Mouse (Mus musculus) splenic B cell, adult 2 months (primary cell): Measurements from ENCODE around the gene Ddx43.

Experiments used
- DNase-seq: peaks from one replicate; pipeline ENCODE4 v3.0.0-alpha.2; 2011; ENCODE audit warnings: low read depth, low spot score
- H3K27me3 ChIP-seq: 2 replicates; pipeline ENCODE4 v1.6.1; 2012; ENCODE audit warnings: mild to moderate bottlenecking, low read length, moderate library complexity, mixed read lengths; ENCODE audit not compliant: control insufficient read depth, poor library complexity, insufficient read depth, severe bottlenecking
- H3K36me3 ChIP-seq: 2 replicates; pipeline ENCODE4 v1.6.1; 2012; ENCODE audit warnings: mild to moderate bottlenecking, low read length, moderate library complexity, mixed read lengths; ENCODE audit not compliant: control insufficient read depth, poor library complexity, insufficient read depth, severe bottlenecking

Ddx43 gene

GRCm38 (mm10) chr9:78393741-78394140, 1.8 kb upstream of the Ddx43 start:
- Histone ChIP-seq H3K27me3 (peaks cover 4% of the 10 kb centered on the region; the same call in 1 of the 2 replicates), H3K36me3 (no peaks in the 10 kb centered on the region)
- no peak for DNase-seq

GRCm38 (mm10) chr9:78394602-78395001, 975 bp upstream of the Ddx43 start:
- Histone ChIP-seq H3K27me3 (peaks cover 4% of the 10 kb centered on the region; the same call in 1 of the 2 replicates), H3K36me3 (no peaks in the 10 kb centered on the region)
- no peak for DNase-seq

GRCm38 (mm10) chr9:78395244-78395629, 340 bp upstream of the Ddx43 start:
- Histone ChIP-seq H3K36me3 (no peaks in the 10 kb centered on the region), H3K27me3 (peaks cover 4% of the 10 kb centered on the region; the same call in 1 of the 2 replicates)
- DNase-seq, result no peak

GRCm38 (mm10) chr9:78396517-78396916, 940 bp downstream of the Ddx43 start:
- H3K36me3 ChIP-seq, result no peaks in the 10 kb centered on the region
- H3K27me3 ChIP-seq, result peaks cover 4% of the 10 kb centered on the region; the same call in 1 of the 2 replicates
- no peak for DNase-seq

GRCm38 (mm10) chr9:78400570-78400969, 5.0 kb downstream of the Ddx43 start:
- H3K36me3 ChIP-seq, result no peaks in the 10 kb centered on the region
- DNase-seq, result no peak
- peaks cover 3% of the 10 kb centered on the region; the same call in 1 of the 2 replicates for H3K27me3 ChIP-seq

- DNase-seq, result no peak
- no peaks in the 10 kb centered on the region for H3K27me3 ChIP-seq
- no peaks in the 10 kb centered on the region for H3K36me3 ChIP-seq
These were observed 6.0 kb downstream of the Ddx43 start for GRCm38 (mm10) chr9:78401596-78401995.

GRCm38 (mm10) chr9:78427362-78427781, 31.8 kb downstream of the Ddx43 start:
- Histone ChIP-seq H3K27me3 (no peaks in the 10 kb centered on the region), H3K36me3 (no peaks in the 10 kb centered on the region)
- peak; percentile 61 for DNase-seq

- DNase-seq, result peak; percentile 71
- no peaks in the 10 kb centered on the region for H3K27me3 ChIP-seq
- no peaks in the 10 kb centered on the region for H3K36me3 ChIP-seq
These were observed 32.6 kb downstream of the Ddx43 start for GRCm38 (mm10) chr9:78428185-78428584.

- Histone ChIP-seq H3K27me3 (no peaks in the 10 kb centered on the region), H3K36me3 (no peaks in the 10 kb centered on the region)
- DNase-seq, result peak; percentile 15
These were observed 33.4 kb downstream of the Ddx43 start for GRCm38 (mm10) chr9:78428870-78429432.

- H3K36me3 ChIP-seq, result no peaks in the 10 kb centered on the region
These were observed 34.0 kb downstream of the Ddx43 start for GRCm38 (mm10) chr9:78429551-78429950.

GRCm38 (mm10) chr9:78430486-78430885, 34.9 kb downstream of the Ddx43 start:
- H3K27me3 ChIP-seq, result no peaks in the 10 kb centered on the region
- peak; percentile 87 for DNase-seq
- H3K36me3 ChIP-seq, result no peaks in the 10 kb centered on the region

More at GRCm38 (mm10) chr9:78429551-78429950, 34.0 kb downstream of the Ddx43 start:
- no peak for DNase-seq
- no peaks in the 10 kb centered on the region for H3K27me3 ChIP-seq

- H3K36me3 ChIP-seq, result no peaks in the 10 kb centered on the region
- DNase-seq, result peak; percentile 19
- H3K27me3 ChIP-seq, result no peaks in the 10 kb centered on the region; the same call in none of the 2 replicates
These were observed 36.9 kb downstream of the Ddx43 start for GRCm38 (mm10) chr9:78432471-78432870.

GRCm38 (mm10) chr9:78439426-78439825, 43.8 kb downstream of the Ddx43 start:
- DNase-seq, result peak; percentile 38
- H3K27me3 ChIP-seq, result peaks cover 1% of the 10 kb centered on the region
- no peaks in the 10 kb centered on the region for H3K36me3 ChIP-seq

GRCm38 (mm10) chr9:78442237-78442578, 46.6 kb downstream of the Ddx43 start:
- peaks cover 1% of the 10 kb centered on the region for H3K27me3 ChIP-seq
- no peaks in the 10 kb centered on the region for H3K36me3 ChIP-seq
- DNase-seq, result peak; percentile 23

GRCm38 (mm10) chr9:78442579-78443392, 47.2 kb downstream of the Ddx43 start, which contains the start of gene Cgas:
TSS of gene Cgas (minus strand) at chr9:78443237.
- Histone ChIP-seq H3K27me3 (peaks cover 1% of the 10 kb centered on the region), H3K36me3 (no peaks in the 10 kb centered on the region)
- peak; percentile 74 for DNase-seq
